Mouse (Mus musculus) kidney, embryonic 14.5 days (tissue): Measurements from ENCODE around the gene Epha8. TPM values are rescaled to one million over a fixed set of nuclear protein-coding genes. Genes with fewer than 3 reads are reported as not detected.

Source experiments
- ATAC-seq: fragments of 200-750 bp; cut with Nextera tagmentation; 2 replicates; pipeline ENCODE4 v1.8.0; 2017; ENCODE audit warnings: moderate number of reproducible peaks, mild to moderate bottlenecking, moderate TSS enrichment, moderate library complexity; ENCODE audit not compliant: low FRiP score, low TSS enrichment
- H3K27ac ChIP-seq: fragments of 300-500 bp; sonication (generic); 2 replicates; pipeline ENCODE4 v1.5.1; 2014; ENCODE audit warnings: low read depth, mild to moderate bottlenecking, low read length, moderate library complexity, mixed read lengths
- H3K27me3 ChIP-seq: fragments of 300-500 bp; sonication (generic); 2 replicates; pipeline ENCODE4 v1.6.1; 2014; ENCODE audit warnings: mild to moderate bottlenecking, low read length; ENCODE audit not compliant: control insufficient read depth, insufficient read depth
- H3K36me3 ChIP-seq: fragments of 300-500 bp; sonication (generic); 2 replicates; pipeline ENCODE4 v1.6.1; 2014; ENCODE audit warnings: low read length, mixed read lengths; ENCODE audit not compliant: control insufficient read depth, insufficient read depth
- H3K4me1 ChIP-seq: fragments of 300-500 bp; sonication (generic); 2 replicates; pipeline ENCODE4 v1.6.1; 2014; ENCODE audit warnings: low read length, mixed read lengths; ENCODE audit not compliant: control insufficient read depth, insufficient read depth
- H3K4me2 ChIP-seq: fragments of 300-500 bp; sonication (generic); replicated peaks from 2 replicates; pipeline ENCODE4 v1.6.1; 2014; ENCODE audit warnings: low read depth, mild to moderate bottlenecking, low read length
- H3K4me3 ChIP-seq: fragments of 300-500 bp; sonication (generic); 2 replicates; pipeline ENCODE4 v1.5.1; 2014; ENCODE audit warnings: mild to moderate bottlenecking, low read length
- H3K9ac ChIP-seq: fragments of 300-500 bp; sonication (generic); 2 replicates; pipeline ENCODE4 v1.6.1; 2014; ENCODE audit warnings: low read depth, mild to moderate bottlenecking, low read length, moderate library complexity
- H3K9me3 ChIP-seq: fragments of 300-500 bp; sonication (generic); 2 replicates; pipeline ENCODE4 v1.6.1; 2016; ENCODE audit warnings: low read length; ENCODE audit not compliant: control insufficient read depth
- WGBS: fragments of 180-500 bp; shearing (Covaris S2); extraction: QIAGEN DNeasy Blood & Tissue Kit; methylation state at CpG from one replicate; pipeline ENCODE4 v1.1.7; 2014; 5-methylcytosine and 5-hydroxymethylcytosine counted together
- polyA plus RNA-seq: library from polyadenylated mRNA; unstranded; fragments of >200 nt; fragmentation: Nextera tagmentation; extraction: Ambion mirVana; gene quantifications from 2 replicates; pipeline ENCODE4 v1.2.1, GENCODE M21; 2014

Gene Epha8
- polyA plus RNA-seq, 1 experiment from 2014 or later: 0.27 TPM

DNA sequence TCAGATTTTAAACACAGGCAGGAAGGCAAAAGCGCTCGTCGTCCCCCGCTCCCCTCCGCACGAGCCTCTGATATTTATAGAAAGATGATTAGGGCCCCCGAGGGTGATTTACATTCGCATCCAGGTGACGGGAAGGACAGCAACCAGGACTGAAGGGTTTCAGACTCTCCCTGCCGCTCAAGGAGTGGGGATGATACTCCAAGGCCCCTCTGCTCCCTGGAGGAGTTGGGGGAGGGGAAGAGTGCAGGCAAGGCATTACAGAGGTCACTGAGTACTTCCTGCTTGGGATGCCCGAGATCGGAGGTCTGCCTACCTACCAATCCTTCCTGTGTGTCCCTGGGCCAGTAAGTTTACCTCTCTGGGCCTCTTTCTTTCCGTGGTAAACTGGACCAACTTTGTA is 13.4 kb downstream of the Epha8 start:
- WGBS: 20% methylated on average over 13 of the region's 13 CpGs
- Histone ChIP-seq H3K4me3 (no peak overlapping the region), H3K9me3 (no peaks in the 10 kb centered on the region), H3K27me3 (peaks cover 23% of the 10 kb centered on the region), H3K4me2 (no peak overlapping the region), H3K27ac (no peak overlapping the region), H3K4me1 (peaks cover 7% of the 10 kb centered on the region; the same call in 1 of the 2 replicates), H3K9ac (no peak overlapping the region), H3K36me3 (no peaks in the 10 kb centered on the region)
- no peak for ATAC-seq

DNA sequence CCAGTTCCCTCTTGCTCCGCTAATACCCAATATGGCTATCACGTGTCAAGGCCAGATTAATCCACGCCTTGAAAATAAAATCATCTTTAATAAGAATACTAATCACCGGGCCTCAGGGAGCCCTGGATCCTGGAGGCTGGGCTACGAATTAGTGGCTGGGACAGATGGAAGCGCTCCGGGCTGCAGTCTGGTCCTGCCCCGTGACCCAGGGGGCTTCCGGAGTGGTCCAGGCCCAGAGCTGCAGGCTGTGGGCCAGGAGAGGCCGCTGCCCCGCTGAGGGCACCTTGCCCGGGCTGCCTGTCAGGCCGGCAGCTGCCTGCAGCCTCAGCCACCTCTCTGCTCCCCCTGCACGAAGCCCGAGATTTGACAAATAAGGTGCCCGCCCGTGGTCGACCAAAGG is 13.9 kb downstream of the Epha8 start:
- no peak for ATAC-seq
- WGBS: 27% methylated on average over 18 of the region's 18 CpGs
- H3K27me3 ChIP-seq: peaks cover 23% of the 10 kb centered on the region

GRCm38 (mm10) chr4:136937935-136938334 is 18.7 kb downstream of the Epha8 start:
- H3K9me3 ChIP-seq: no peaks in the 10 kb centered on the region
- no peak for ATAC-seq
- no peak overlapping the region for H3K27ac ChIP-seq
- peaks cover 14% of the 10 kb centered on the region for H3K27me3 ChIP-seq
- 0 out of 2 replicates have a peak, but pooled peaks cover 4% of the 10 kb centered on the region for H3K4me1 ChIP-seq
- no peaks in the 10 kb centered on the region for H3K36me3 ChIP-seq
- no peak overlapping the region for H3K4me2 ChIP-seq
- H3K9ac ChIP-seq: no peak overlapping the region
- no peak overlapping the region for H3K4me3 ChIP-seq
- 92% methylated on average over 5 of the region's 5 CpGs for WGBS

More for the DNA sequence above, 13.9 kb downstream of the Epha8 start:
- H3K9me3 ChIP-seq: no peaks in the 10 kb centered on the region
- H3K4me2 ChIP-seq: no peak overlapping the region
- no peak overlapping the region for H3K4me3 ChIP-seq
- no peaks in the 10 kb centered on the region for H3K36me3 ChIP-seq
- no peak overlapping the region for H3K9ac ChIP-seq
- no peak overlapping the region for H3K27ac ChIP-seq
- peaks cover 7% of the 10 kb centered on the region; the same call in 1 of the 2 replicates for H3K4me1 ChIP-seq

GRCm38 (mm10) chr4:136937344-136937743 is 19.3 kb downstream of the Epha8 start:
- Histone ChIP-seq H3K9ac (no peak overlapping the region), H3K4me2 (no peak overlapping the region), H3K4me3 (no peak overlapping the region), H3K27ac (no peak overlapping the region), H3K27me3 (peaks cover 13% of the 10 kb centered on the region), H3K9me3 (no peaks in the 10 kb centered on the region), H3K36me3 (no peaks in the 10 kb centered on the region), H3K4me1 (no peaks in the 10 kb centered on the region)
- no peak for ATAC-seq
- 74% methylated on average over 4 of the region's 4 CpGs for WGBS

DNA sequence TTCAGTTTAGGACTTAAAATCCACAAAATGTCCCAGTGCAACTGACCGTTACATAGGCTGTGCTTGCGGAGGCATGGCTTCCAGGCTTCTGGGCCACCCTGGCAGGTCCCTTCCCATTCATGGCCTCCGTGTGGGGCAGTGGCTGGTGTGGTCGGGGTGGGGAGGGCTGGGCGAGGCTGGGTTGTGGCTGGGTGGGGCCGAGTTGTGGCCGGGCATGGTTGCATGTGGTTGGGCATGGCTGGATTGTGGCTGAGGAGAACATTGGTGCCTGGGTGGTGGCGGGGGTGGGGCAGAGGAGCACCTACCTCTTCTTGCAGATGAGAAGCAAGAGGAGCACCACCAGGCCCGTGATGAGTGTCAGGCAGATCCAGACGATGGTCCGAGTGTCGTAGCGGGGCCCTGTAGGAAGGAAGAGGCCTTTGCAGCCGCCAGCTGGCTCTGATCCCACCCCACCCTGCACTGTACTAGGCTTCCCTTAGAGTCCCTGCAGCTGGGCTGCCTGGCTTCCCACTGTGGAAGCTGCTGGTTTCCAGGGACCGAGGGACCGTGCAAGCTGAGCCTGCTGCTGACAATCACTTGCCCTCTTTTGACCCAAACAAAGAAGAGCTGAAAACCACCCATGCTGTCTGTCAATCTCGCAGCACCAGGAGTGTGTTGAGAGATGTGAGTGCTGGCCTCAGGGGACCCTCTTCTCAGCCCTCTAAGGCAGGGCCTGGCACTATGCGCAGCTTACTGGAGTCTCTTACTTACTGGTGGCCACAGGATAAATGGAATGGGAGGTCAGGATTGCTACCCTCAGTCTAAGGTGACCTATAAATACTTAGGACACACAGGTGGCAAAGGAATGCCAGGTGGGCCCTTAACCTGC is 21.6 kb downstream of the Epha8 start:
- Histone ChIP-seq H3K4me2 (no peak overlapping the region), H3K27me3 (no peaks in the 10 kb centered on the region), H3K27ac (no peak overlapping the region), H3K4me3 (no peak overlapping the region), H3K36me3 (no peaks in the 10 kb centered on the region), H3K4me1 (no peaks in the 10 kb centered on the region), H3K9me3 (no peaks in the 10 kb centered on the region), H3K9ac (no peak overlapping the region)
- no peak for ATAC-seq
- 70% methylated on average over 18 of the region's 18 CpGs for WGBS

DNA sequence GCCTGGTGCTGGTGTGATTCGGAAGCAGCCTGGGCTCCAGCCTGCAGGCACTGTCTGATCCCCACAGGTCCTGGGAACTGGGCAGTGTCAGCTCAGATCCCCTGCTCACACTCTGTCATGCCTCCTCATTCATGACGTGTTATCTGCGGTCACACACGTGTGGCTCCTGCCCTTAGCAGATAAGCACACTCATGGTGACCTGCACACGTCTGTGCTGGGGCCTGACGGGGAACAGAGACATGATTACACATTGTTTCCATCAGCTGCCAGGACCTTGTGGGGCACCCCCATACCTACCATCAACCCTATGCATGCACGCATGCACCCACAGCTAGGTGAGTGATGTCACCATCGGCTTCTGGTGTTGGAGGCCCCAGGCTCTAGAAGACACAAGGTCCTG is 26.1 kb downstream of the Epha8 start:
- no peak for ATAC-seq
- Histone ChIP-seq H3K4me3 (no peak overlapping the region), H3K9ac (no peak overlapping the region), H3K4me2 (no peak overlapping the region), H3K4me1 (no peaks in the 10 kb centered on the region), H3K27ac (no peak overlapping the region), H3K36me3 (no peaks in the 10 kb centered on the region), H3K9me3 (no peaks in the 10 kb centered on the region), H3K27me3 (peaks cover 8% of the 10 kb centered on the region; the same call in 1 of the 2 replicates)
- WGBS: 87% methylated on average over 8 of the region's 8 CpGs

DNA sequence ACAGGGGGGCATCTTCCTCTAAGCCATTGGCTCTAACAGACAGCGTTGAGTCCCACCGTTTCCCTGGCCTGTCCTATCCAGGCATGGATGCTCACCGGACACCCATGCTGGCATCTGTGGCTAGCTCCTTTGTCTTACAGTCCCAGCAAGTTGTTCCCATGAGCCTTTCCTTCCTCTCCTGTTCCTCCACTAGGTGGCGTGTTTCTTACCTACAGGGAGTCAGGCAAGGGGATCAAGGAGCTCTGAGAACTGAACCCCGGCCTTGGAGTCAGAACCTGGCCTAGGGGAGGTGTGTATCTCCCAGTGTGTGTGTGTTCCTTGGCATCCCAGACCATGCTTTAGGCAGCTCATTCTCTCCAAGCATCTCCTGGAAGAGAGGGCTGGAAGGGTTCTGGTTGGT is 27.7 kb downstream of the Epha8 start:
- Histone ChIP-seq H3K9me3 (no peaks in the 10 kb centered on the region), H3K4me1 (no peaks in the 10 kb centered on the region), H3K9ac (no peak overlapping the region), H3K36me3 (no peaks in the 10 kb centered on the region), H3K27ac (no peak overlapping the region), H3K27me3 (peaks cover 14% of the 10 kb centered on the region; the same call in 1 of the 2 replicates), H3K4me3 (no peak overlapping the region), H3K4me2 (no peak overlapping the region)
- 11% methylated on average over 5 of the region's 5 CpGs for WGBS
- no peak for ATAC-seq

DNA sequence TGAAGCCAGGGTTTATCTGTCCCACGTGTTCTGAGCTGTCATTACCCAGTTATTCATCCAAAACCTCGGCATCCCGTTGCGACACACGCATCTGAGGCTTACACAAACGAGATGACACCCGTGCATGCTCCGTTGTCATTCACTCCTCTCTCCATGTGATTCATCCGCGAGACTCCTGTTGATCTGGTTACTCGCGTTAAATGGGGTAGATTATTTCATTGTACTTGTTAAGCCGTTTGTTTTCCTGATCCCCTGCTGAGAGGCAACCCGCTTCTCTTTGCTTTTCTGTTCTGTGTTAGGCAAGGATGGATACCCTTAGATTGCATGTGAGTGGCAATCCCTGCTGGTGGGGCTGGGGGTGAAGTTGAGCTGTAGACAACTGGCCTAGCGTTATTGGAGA is 30.8 kb downstream of the Epha8 start:
- 20% methylated on average over 15 of the region's 15 CpGs for WGBS
- Histone ChIP-seq H3K36me3 (no peaks in the 10 kb centered on the region), H3K4me3 (no peak overlapping the region), H3K27me3 (peaks cover 14% of the 10 kb centered on the region; the same call in 1 of the 2 replicates), H3K4me2 (no peak overlapping the region), H3K9ac (no peak overlapping the region), H3K4me1 (no peaks in the 10 kb centered on the region), H3K9me3 (no peaks in the 10 kb centered on the region), H3K27ac (no peak overlapping the region)
- no peak for ATAC-seq

DNA sequence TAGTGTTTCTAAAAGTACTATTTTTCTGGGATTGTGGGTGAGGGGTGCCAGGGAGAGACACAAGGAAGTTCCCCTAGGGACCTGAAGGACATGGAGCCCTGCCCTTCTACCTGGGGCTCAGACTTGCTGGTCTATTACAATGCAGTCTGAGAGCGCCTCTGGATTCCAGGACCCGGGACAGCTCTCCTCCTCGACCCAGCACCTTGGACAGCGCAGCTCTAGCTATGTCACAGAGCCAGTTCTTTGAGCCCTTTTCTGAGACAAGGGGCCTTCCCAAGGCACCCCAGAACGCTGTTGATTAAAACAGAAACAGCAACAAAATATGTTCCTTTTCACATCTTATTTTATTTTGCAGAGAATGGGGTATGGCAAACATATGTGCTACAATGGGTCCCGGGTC is 32.1 kb downstream of the Epha8 start:
- H3K27ac ChIP-seq: no peak overlapping the region
- H3K9ac ChIP-seq: no peak overlapping the region
- H3K9me3 ChIP-seq: no peaks in the 10 kb centered on the region
- peaks cover 14% of the 10 kb centered on the region; the same call in 1 of the 2 replicates for H3K27me3 ChIP-seq
- H3K4me3 ChIP-seq: no peak overlapping the region
- H3K36me3 ChIP-seq: no peaks in the 10 kb centered on the region
- ATAC-seq: no peak
- WGBS: 6% methylated on average over 6 of the region's 6 CpGs
- H3K4me2 ChIP-seq: no peak overlapping the region
- H3K4me1 ChIP-seq: no peaks in the 10 kb centered on the region
